Mouse (Mus musculus) fat pad, adult 2 months (tissue): Measurements from ENCODE around the gene Pofut2.

ENCODE experiments used
- DNase-seq: peaks from one replicate; pipeline ENCODE4 v3.0.0-alpha.2; 2011; ENCODE audit warnings: low read depth, low spot score; ENCODE audit errors: extremely low read depth

The Pofut2 gene

DNA sequence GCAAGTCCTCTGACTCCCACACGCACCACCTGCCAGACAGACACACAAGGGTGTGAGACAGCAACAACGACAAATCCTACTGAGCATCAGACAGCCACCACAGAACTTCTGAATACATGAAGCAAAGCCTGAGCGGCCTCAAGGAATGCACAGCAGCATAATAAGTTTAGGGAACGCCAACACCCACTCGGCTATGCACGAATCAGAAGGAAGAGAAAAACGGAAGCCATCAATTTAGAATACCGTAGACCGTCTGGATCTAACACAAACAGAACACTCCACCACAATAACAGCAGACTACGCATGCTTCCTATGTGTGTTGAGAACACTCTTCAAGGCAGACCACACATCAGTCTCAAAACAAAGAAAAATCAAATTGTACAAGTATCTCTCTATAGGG lies 50.0 kb downstream of the Pofut2 start:
- DNase-seq = no peak

DNA sequence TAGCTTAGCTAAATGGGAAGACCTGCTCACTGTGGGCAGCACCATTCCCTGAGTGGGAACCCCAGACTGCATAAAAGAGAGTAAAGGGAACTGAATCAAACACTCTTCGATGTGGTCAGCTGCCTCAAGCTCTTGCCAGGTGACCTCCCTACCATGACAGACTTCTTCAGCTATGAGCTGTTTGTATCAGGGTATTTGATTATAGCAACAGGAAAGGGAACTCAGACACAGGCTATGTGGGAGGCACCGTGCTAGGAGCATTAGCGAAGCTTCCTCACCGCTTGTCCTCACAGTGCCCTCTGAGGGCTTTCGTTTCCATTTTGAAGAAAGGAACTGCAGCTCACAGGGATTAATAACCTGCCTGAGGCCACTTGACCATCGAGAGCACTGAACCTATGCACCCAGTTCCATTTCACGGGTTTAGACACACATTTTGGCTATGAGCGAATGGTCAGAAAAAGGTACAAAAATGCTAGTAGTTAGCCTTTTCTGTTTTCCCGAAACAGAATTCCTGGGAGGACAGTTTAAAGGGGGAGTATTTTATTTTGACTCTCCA lies 55.8 kb downstream of the Pofut2 start:
- no peak for DNase-seq

DNA sequence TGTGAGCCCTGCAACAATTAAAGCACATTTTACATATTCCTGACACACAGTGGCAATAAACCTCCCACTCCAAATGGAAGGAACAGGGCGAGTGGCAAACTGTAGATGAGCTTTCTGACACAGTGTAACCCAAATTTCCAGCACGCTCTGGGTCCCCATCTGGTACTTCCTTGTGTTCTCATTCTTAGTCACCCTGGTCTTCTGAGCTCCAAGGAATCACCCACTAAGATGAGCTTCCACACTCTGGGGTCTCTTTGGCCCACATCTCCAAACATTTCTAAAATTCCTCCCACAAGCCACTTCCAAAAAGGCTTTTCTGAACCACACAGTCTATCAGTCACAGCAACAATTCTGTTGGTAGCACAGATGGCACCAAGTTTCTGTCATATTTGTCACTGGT lies 56.7 kb downstream of the Pofut2 start:
- no peak for DNase-seq
